Mouse (Mus musculus) heart, embryonic 12.5 days (tissue): Measurements from ENCODE around the gene Ablim1. TPM values are rescaled to one million over a fixed set of nuclear protein-coding genes. Genes with fewer than 3 reads are reported as not detected.
A peak's percentile ranks its signal among the peaks of the same experiment; 100 is the strongest.

Experiments
- ATAC-seq: fragments of 200-750 bp; cut with Nextera tagmentation; 2 replicates; pipeline ENCODE4 v1.8.0; 2017; ENCODE audit warnings: moderate TSS enrichment, moderate library complexity; ENCODE audit not compliant: insufficient number of reproducible peaks, low FRiP score
- H3K27ac ChIP-seq: fragments of 300-500 bp; sonication (generic); 2 replicates; pipeline ENCODE4 v1.5.1; 2016; ENCODE audit warnings: mild to moderate bottlenecking, moderate library complexity; ENCODE audit not compliant: poor library complexity, severe bottlenecking
- H3K27me3 ChIP-seq: fragments of 300-500 bp; sonication (generic); replicated peaks from 2 replicates; pipeline ENCODE4 v1.6.1; 2016; ENCODE audit warnings: mild to moderate bottlenecking, moderate library complexity
- H3K36me3 ChIP-seq: fragments of 300-500 bp; sonication (generic); 2 replicates; pipeline ENCODE4 v1.6.1; 2016; ENCODE audit warnings: mild to moderate bottlenecking, moderate library complexity
- H3K4me1 ChIP-seq: fragments of 300-500 bp; sonication (generic); replicated peaks from 2 replicates; pipeline ENCODE4 v1.6.1; 2016; ENCODE audit warnings: mild to moderate bottlenecking
- H3K4me2 ChIP-seq: fragments of 300-500 bp; sonication (generic); 2 replicates; pipeline ENCODE4 v1.6.1; 2016; ENCODE audit warnings: mild to moderate bottlenecking, moderate library complexity
- H3K4me3 ChIP-seq: fragments of 300-500 bp; sonication (generic); 2 replicates; pipeline ENCODE4 v1.5.1; 2016; ENCODE audit warnings: mild to moderate bottlenecking
- H3K9ac ChIP-seq: fragments of 300-500 bp; sonication (generic); 2 replicates; pipeline ENCODE4 v1.6.1; 2016; ENCODE audit warnings: mild to moderate bottlenecking, moderate library complexity
- H3K9me3 ChIP-seq: fragments of 300-500 bp; sonication (generic); replicated peaks from 2 replicates; pipeline ENCODE4 v1.6.1; 2016; ENCODE audit warnings: mild to moderate bottlenecking, moderate library complexity
- WGBS: fragments of 180-500 bp; shearing (Covaris S2); methylation state at CpG from one replicate; pipeline ENCODE4 v1.1.7; 2016; 5-methylcytosine and 5-hydroxymethylcytosine counted together
- polyA plus RNA-seq: library from polyadenylated mRNA; unstranded; fragments of >200 nt; fragmentation: Nextera tagmentation; extraction: Ambion mirVana; gene quantifications from 2 replicates; pipeline ENCODE4 v1.2.1, GENCODE M21; 2016

The Ablim1 gene
- polyA plus RNA-seq, 1 experiment from 2014 or later = 53.5 TPM

DNA sequence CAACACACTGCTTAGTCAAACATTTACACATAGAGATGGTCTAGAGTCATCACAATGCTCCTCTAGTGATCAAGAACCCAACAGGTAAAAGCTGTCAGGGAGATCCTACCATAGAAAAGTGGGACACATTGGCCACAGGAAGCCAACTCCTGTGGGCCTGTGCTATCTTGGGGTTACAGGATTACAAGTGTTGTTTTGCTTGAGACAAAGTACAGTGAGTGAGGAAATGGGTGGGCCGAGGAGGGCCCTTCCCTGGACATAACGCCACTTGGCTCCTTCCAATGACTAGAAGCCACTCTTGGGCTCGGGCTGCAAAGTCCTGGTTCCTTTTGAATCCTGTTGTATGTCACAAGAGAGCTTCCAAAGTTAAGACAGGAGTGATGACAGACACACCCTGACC is 129.7 kb downstream of the Ablim1 start:
- Histone ChIP-seq H3K4me2 (no peak overlapping the region), H3K9me3 (no peaks in the 10 kb centered on the region), H3K27me3 (no peaks in the 10 kb centered on the region), H3K9ac (no peak overlapping the region), H3K36me3 (no peaks in the 10 kb centered on the region), H3K27ac (no peak overlapping the region), H3K4me3 (no peak overlapping the region), H3K4me1 (peaks cover 71% of the 10 kb centered on the region)
- ATAC-seq = no peak
- 20% methylated on average over 3 of the region's 3 CpGs for WGBS

DNA sequence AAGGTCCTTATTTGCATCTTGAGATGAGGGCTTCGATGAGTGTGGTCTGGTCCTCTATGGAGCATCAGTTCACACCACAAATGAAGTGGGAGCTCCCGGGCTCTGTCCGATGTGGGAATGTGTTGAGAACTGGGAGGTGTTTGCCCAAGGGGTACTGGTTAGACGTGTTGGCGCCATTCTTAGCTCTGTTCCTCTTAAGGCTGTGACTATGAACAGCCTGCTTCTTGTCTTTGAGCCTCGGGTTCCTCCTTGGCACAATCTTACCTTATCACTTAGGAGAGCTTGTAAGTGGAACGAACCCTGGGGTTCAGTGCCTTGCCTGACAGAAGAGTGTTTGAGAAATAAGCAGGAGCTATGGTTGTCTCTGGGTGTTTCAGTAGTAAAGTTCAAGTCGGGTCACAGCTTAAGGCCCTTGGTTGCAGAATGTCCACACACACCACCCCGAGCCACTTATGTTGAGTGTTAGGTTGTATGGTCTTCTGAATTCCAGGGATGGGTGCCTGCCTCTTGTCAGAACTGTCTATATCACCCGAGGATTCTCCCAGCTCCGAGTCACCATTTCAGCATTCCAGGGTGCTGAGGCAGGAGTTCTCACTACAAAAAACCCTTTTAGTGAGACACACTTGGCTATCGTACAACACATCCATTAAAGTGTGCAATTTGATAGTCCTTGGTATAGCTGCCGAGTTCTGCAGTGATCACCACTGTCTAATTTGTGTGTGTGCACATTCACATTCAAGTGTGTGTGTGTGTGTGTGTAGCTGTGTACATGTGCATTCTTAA is 131.6 kb downstream of the Ablim1 start:
- H3K4me1 ChIP-seq = peaks cover 81% of the 10 kb centered on the region
- 0 out of 2 replicates have a peak overlapping the region, but pooled peaks have one; percentile 14 for H3K27ac ChIP-seq
- no peak overlapping the region for H3K4me2 ChIP-seq
- no peaks in the 10 kb centered on the region for H3K9me3 ChIP-seq
- no peaks in the 10 kb centered on the region for H3K36me3 ChIP-seq
- H3K4me3 ChIP-seq = no peak overlapping the region
- no peak overlapping the region for H3K9ac ChIP-seq
- no peak for ATAC-seq
- no peaks in the 10 kb centered on the region for H3K27me3 ChIP-seq
- WGBS = 47% methylated on average over 13 of the region's 13 CpGs

DNA sequence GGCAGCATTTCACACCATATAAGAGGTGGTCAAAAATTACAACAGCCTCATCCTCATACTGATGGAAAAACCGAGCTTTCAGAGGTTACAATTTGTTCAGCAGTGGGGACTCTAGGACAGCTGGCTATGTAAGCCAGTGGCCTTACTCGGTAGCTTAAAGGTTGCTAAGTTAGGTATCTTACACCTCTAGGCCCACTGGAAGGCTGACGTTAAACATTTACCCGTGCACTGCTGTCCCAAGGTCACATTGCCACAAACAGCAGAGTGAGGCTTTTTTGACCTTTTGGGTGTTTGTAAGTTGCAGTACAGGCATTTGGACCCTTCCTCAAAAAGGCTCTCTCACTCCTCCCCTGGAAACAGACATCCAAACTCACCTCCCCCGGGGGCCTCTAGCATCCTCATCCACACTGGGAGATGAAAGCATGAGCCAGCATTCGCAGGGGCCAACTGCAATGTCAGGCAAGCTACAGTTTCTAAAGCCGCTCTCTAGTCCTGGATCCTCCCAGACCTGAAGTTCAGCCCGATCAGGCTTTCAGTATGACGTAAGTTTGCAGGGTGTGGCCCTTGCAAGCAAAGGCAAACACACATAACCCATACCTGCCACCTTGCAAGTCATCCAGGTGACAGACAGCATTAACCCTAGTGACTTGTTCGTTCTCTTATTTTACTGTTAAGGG is 132.7 kb downstream of the Ablim1 start:
- H3K27ac ChIP-seq = peak overlapping the region; percentile 31; the same call in 1 of the 2 replicates
- peaks cover 90% of the 10 kb centered on the region for H3K4me1 ChIP-seq

DNA sequence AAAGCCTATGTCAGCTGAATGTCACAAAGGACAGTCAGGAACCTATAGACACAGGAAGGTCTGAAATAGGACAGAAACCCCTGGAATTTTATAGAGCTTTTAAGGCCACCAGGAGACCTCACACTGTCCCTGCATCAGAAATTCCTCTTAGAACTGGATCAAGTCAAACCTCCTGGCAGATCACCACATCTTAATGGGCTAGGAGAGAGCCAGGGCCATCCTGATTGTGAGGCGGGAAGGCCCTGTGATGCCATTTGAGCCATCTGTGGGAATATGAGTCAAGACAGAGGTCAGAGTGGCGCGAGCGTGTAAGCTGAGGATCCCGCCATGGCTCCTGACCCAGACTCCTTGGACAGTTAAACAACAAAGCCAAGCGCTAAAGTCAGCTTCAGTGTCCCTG is 133.4 kb downstream of the Ablim1 start:
- Histone ChIP-seq H3K4me1 (peaks cover 93% of the 10 kb centered on the region), H3K27me3 (no peaks in the 10 kb centered on the region), H3K27ac (peak overlapping the region; percentile 31), H3K9ac (0 out of 2 replicates have a peak overlapping the region, but pooled peaks have one; percentile 8), H3K4me2 (no peak overlapping the region), H3K4me3 (no peak overlapping the region), H3K36me3 (no peaks in the 10 kb centered on the region), H3K9me3 (no peaks in the 10 kb centered on the region)
- no peak for ATAC-seq
- WGBS = 77% methylated on average over 6 of the region's 6 CpGs

More for the DNA sequence above, 132.7 kb downstream of the Ablim1 start:
- Histone ChIP-seq H3K9ac (no peak overlapping the region), H3K36me3 (no peaks in the 10 kb centered on the region), H3K9me3 (no peaks in the 10 kb centered on the region), H3K4me3 (no peak overlapping the region), H3K4me2 (no peak overlapping the region), H3K27me3 (no peaks in the 10 kb centered on the region)
- 70% methylated on average over 10 of the region's 10 CpGs for WGBS
- ATAC-seq = no peak

DNA sequence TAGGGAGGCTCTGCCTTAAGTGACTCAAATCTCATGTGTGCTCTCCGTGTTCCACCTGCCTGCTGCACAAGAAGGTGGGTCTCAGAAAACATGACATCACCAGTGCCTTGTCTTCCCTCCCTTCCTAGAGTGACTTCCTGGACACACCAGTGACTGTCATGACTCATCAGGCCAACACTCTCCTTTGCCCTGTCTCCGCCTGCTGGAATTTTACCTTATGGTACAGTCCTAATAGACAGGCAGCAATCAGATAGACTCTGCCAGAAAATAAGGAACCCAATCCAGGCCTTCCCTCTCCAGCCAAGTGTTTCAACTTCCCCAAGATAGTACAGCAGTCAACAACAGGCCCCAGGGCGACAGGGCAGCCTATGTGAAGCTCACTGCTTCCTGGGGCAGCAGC is 133.8 kb downstream of the Ablim1 start:
- Histone ChIP-seq H3K9me3 (no peaks in the 10 kb centered on the region), H3K27me3 (no peaks in the 10 kb centered on the region), H3K4me2 (no peak overlapping the region), H3K4me1 (peaks cover 92% of the 10 kb centered on the region), H3K36me3 (no peaks in the 10 kb centered on the region), H3K9ac (0 out of 2 replicates have a peak overlapping the region, but pooled peaks have one; percentile 8), H3K4me3 (no peak overlapping the region), H3K27ac (peak overlapping the region; percentile 31)
- 53% methylated on average over 3 of the region's 3 CpGs for WGBS
- 0 out of 2 replicates have a peak, but pooled peaks have one; percentile 17 for ATAC-seq

DNA sequence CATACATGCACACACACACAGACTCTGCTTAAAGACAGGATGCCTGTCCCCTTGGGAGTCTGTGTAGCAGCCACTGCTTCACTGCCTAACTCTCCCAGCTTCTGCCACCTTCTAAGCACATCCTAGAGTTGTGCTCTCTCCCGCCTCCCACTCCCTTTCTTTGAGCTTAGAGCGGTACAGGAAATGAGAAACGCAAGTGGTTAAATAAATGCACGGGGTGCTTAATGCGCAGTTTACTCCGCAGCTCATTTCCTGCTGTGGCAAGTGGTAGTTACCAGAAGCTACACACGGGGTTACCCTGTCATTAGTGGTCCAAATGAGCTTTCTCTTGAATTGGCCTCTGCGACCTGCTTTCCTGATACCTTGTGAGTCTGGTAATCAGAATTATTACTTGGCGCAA is 134.4 kb downstream of the Ablim1 start:
- peaks cover 89% of the 10 kb centered on the region for H3K4me1 ChIP-seq

DNA sequence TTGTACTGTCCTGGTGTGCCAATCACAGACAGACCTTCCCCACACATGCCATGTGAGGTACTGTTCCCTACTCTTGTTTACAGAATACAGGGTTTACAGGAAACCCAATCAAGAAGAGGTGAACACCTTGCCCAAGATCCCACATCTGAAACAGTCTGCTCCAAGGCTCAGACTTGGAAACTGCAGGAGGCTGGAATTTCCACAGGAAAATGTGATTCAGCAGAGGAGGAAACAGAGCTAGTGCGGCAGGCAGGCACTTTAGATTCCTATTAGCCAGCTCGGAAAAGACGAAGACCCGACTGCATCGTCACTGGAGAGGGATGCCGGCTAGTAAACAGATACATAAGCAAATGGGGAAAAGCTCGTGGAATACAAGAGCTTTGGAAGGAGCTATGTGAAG is 135.4 kb downstream of the Ablim1 start:
- 59% methylated on average over 7 of the region's 7 CpGs for WGBS
- H3K27ac ChIP-seq = no peak overlapping the region; the same call in 1 of the 2 replicates
- H3K27me3 ChIP-seq = no peaks in the 10 kb centered on the region

More for the DNA sequence above, 134.4 kb downstream of the Ablim1 start:
- no peak overlapping the region for H3K4me2 ChIP-seq
- H3K9ac ChIP-seq = no peak overlapping the region
- H3K9me3 ChIP-seq = no peaks in the 10 kb centered on the region
- H3K27me3 ChIP-seq = no peaks in the 10 kb centered on the region
- no peak overlapping the region for H3K4me3 ChIP-seq
- no peaks in the 10 kb centered on the region for H3K36me3 ChIP-seq
- H3K27ac ChIP-seq = peak overlapping the region; percentile 31; the same call in 1 of the 2 replicates
- ATAC-seq = no peak
- 75% methylated on average over 9 of the region's 9 CpGs for WGBS

DNA sequence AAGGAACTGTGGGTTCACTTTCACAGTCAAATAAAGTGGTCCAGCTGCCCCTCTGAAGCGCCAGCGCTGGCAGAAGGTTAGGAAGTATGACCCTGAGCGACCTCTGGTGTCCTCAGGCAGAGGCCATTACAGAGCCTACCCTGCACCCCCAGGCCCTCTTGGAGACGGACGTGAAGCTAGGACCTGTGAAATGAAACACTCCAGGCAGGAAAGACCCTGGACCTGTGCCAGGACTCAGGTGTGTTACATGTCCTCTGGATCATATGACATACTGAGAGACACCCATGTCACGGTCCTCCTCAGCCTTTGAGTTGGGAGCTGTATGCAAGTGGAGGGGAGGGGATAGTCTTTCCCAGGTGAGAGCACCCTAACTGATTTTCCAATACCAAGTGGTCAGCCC is 137.4 kb downstream of the Ablim1 start:
- ATAC-seq = no peak
- Histone ChIP-seq H3K27me3 (no peaks in the 10 kb centered on the region), H3K4me3 (no peak overlapping the region), H3K4me1 (peaks cover 70% of the 10 kb centered on the region), H3K27ac (no peak overlapping the region), H3K4me2 (no peak overlapping the region), H3K9me3 (no peaks in the 10 kb centered on the region), H3K36me3 (peaks cover 10% of the 10 kb centered on the region), H3K9ac (no peak overlapping the region)
- WGBS = 57% methylated on average over 6 of the region's 6 CpGs

More for the DNA sequence above, 135.4 kb downstream of the Ablim1 start:
- Histone ChIP-seq H3K4me3 (no peak overlapping the region), H3K9ac (no peak overlapping the region), H3K4me1 (peaks cover 88% of the 10 kb centered on the region), H3K36me3 (no peaks in the 10 kb centered on the region), H3K4me2 (no peak overlapping the region), H3K9me3 (no peaks in the 10 kb centered on the region)
- ATAC-seq = no peak

DNA sequence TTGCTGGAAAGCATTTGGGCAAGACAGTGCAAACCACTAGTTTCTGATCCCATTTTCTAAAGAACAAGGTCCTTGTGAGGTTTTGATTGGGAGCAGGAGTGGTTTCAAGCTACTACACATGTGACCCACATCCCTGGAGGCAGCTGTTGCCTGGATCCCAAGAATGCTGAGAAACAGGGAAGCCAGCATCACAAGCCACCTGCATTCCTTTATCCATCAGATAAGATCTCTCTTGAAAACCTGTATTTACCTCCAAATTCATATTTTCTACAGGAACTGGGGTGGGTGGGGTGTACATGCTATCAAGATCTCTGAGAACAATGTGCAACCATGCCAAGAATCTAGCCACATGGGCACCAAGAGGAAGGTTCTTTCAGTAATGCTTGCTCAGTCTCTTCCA is 139.6 kb downstream of the Ablim1 start:
- Histone ChIP-seq H3K9ac (no peak overlapping the region), H3K4me1 (peaks cover 55% of the 10 kb centered on the region), H3K9me3 (no peaks in the 10 kb centered on the region), H3K27ac (no peak overlapping the region), H3K36me3 (peaks cover 13% of the 10 kb centered on the region), H3K27me3 (no peaks in the 10 kb centered on the region), H3K4me3 (no peak overlapping the region), H3K4me2 (no peak overlapping the region)
- ATAC-seq = no peak

DNA sequence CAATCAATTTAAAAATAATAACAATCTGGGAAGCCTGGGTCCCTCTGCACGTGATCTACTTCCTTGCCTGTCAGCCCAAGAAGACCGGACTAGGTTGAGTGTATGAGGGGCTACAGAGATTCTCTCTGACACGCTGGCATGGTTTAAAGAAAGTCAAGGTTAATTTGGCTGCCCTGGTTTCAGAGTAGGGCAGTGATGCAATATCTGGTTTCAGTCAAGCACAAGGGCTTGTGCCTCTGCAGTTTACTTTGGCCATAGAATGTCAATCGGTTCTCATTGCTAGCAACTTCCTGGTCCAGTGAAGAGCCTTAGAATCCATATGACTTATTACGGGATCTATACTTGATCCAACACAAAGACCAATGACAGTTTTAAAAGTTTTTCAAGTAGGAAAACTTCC is 140.2 kb downstream of the Ablim1 start:
- whole genome bisulfite sequencing = 80% methylated on average over 5 of the region's 5 CpGs

DNA sequence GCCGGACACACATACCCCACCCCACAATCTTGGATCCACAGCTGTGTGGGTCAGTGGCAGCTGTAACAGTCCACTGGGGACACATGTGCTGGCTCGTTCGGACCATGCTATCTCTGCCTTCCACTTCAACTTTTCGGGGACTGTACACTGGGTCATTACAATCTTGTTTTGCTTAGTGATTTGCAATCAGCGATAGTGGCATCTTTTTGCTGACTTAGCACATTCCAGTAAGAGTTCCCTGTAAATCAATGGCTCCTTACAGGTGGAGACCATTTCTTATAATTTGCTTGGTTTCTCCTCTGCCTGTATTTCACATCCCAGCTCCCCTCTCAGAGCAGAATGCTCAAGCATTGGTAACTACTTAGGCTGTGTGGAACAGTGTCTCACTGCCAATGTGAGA is 140.7 kb downstream of the Ablim1 start:
- H3K27me3 ChIP-seq = no peaks in the 10 kb centered on the region
- no peak overlapping the region for H3K4me2 ChIP-seq
- H3K9ac ChIP-seq = no peak overlapping the region
- no peak overlapping the region for H3K27ac ChIP-seq
- peaks cover 47% of the 10 kb centered on the region for H3K4me1 ChIP-seq
- H3K4me3 ChIP-seq = no peak overlapping the region
- no peak for ATAC-seq
- 67% methylated on average over 5 of the region's 5 CpGs for WGBS
- no peaks in the 10 kb centered on the region for H3K9me3 ChIP-seq
- peaks cover 13% of the 10 kb centered on the region for H3K36me3 ChIP-seq

More for the DNA sequence above, 140.2 kb downstream of the Ablim1 start:
- Histone ChIP-seq H3K4me2 (no peak overlapping the region), H3K27me3 (no peaks in the 10 kb centered on the region), H3K9me3 (no peaks in the 10 kb centered on the region), H3K9ac (no peak overlapping the region), H3K27ac (no peak overlapping the region), H3K4me1 (peaks cover 50% of the 10 kb centered on the region), H3K36me3 (peaks cover 13% of the 10 kb centered on the region), H3K4me3 (no peak overlapping the region)
- ATAC-seq = no peak
